ENCODE assay signal across 26 mouse cellular contexts in genomic region chr16:30640591-30640990, GRCm38 (mm10).
"Had no signal": no experiment of that assay in that cellular context is flagged by ENCODE, and none has a peak within 500 bp of the region (broad histone marks: within the 10 kb centered on the region; RNA-seq: fewer than 3 reads in every experiment).

No protein-coding gene starts in this region.

- DNase-seq: gastrocnemius, postnatal 14 days; gastrocnemius, postnatal 36 days; heart, adult 11 months; heart, adult 2 months; heart, postnatal 14 days; heart, postnatal 36 days; kidney, adult 11 months; kidney, adult 2 months; kidney, adult 9 months; kidney, postnatal 10 days; kidney, postnatal 36 days; layer of hippocampus, adult 9-11 months; layer of hippocampus, postnatal 36 days; left cerebral cortex, postnatal 4 days had no signal

- ATAC-seq: hindbrain, postnatal 0 days; intestine, embryonic 16.5 days; liver, embryonic 12.5 days had no signal

- H3K27me3 ChIP-seq: heart, embryonic 13.5 days; heart, embryonic 15.5 days; hindbrain, embryonic 13.5 days; hindbrain, embryonic 15.5 days; kidney, embryonic 15.5 days; limb, embryonic 13.5 days; limb, embryonic 15.5 days; liver, embryonic 12.5 days had no signal

- H3K36me3 ChIP-seq: heart, embryonic 13.5 days; heart, embryonic 15.5 days; hindbrain, embryonic 13.5 days; hindbrain, embryonic 15.5 days; kidney, embryonic 15.5 days; limb, embryonic 13.5 days; limb, embryonic 15.5 days; liver, embryonic 12.5 days had no signal

- H3K4me1 ChIP-seq: heart, embryonic 13.5 days; heart, embryonic 15.5 days; hindbrain, embryonic 15.5 days; kidney, embryonic 15.5 days; limb, embryonic 15.5 days; liver, embryonic 12.5 days had no signal

- H3K9me3 ChIP-seq: heart, embryonic 15.5 days; hindbrain, embryonic 13.5 days; hindbrain, embryonic 15.5 days; limb, embryonic 15.5 days had no signal

- H3K4me2 ChIP-seq: heart, embryonic 11.5 days; heart, embryonic 13.5 days; heart, embryonic 15.5 days; hindbrain, embryonic 13.5 days; hindbrain, embryonic 15.5 days; kidney, embryonic 15.5 days; limb, embryonic 13.5 days; limb, embryonic 15.5 days; liver, embryonic 12.5 days had no signal

- H3K4me3 ChIP-seq: heart, adult 2 months; heart, embryonic 13.5 days; heart, embryonic 15.5 days; hindbrain, embryonic 13.5 days; hindbrain, embryonic 15.5 days; kidney, embryonic 15.5 days; limb, embryonic 13.5 days; limb, embryonic 15.5 days; liver, embryonic 12.5 days had no signal

- H3K27ac ChIP-seq: heart, adult 2 months; heart, embryonic 13.5 days; heart, embryonic 15.5 days; hindbrain, embryonic 13.5 days; hindbrain, embryonic 15.5 days; hindbrain, postnatal 0 days; kidney, embryonic 15.5 days; limb, embryonic 13.5 days; limb, embryonic 15.5 days; liver, embryonic 12.5 days; liver, embryonic 14.5 days had no signal

- H3K9ac ChIP-seq: heart, embryonic 13.5 days; heart, embryonic 15.5 days; hindbrain, embryonic 13.5 days; hindbrain, embryonic 15.5 days; kidney, embryonic 15.5 days; limb, embryonic 13.5 days; limb, embryonic 15.5 days; liver, embryonic 12.5 days; liver, embryonic 14.5 days had no signal
